Mouse (Mus musculus): ENCODE measurements at regions not wholly inside any gene's neighbourhood (a gene's known extent, or its start where the extent isn't known, plus 50 kb on each side); places are given as distances from the start of the nearest gene placed in this dataset.

DNA sequence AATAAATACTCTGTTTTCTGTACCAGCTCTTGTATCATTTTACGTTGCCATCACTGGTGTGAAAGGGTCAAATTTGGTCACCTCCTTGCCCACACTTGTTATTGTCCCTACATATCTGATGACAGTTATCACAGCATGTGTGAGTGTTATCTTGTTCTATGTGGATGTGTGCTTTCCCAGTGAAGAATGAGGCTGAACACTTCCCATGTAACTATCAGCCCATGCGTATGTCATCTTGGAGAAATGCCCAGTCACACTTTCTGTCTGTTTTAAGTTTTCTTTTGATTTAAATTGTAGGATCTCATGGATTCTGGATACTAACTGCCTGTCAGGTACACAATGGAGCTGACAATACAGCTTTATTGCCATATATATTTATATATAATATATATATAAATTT, 150.8 kb downstream of the Ptbp2 start:
- TF ChIP-seq POLR2A (IDR thresholded peaks at IDR 0.05; ENCODE audit: low read depth, low read length) (no peak), CHD1 (IDR thresholded peaks at IDR 0.05; ENCODE audit: low read depth, low read length) (no peak), CTCF (conservative IDR thresholded peaks at IDR 0.05 in 1 of 2, IDR thresholded peaks at IDR 0.05 in 1 of 2; ENCODE audit: low read depth in 2 of 2, low read length in 2 of 2) (no peak), MEF2A (IDR thresholded peaks at IDR 0.05; ENCODE audit: borderline replicate concordance, low read depth, low read length) (no peak)
